In genomic region chr4:107096841-107097373, GRCm38 (mm10) we compare ENCODE assay signal across 17 mouse cellular contexts. TPM values are rescaled to one million over a fixed set of nuclear protein-coding genes. Genes with fewer than 3 reads are reported as not detected.
A peak's percentile ranks its signal among the peaks of the same experiment; 100 is the strongest.
DNase-seq lines count a peak whose midpoint lies in the region; ATAC-seq and TF ChIP-seq lines count a peak whose summit lies in the region.
"Had no signal": no experiment of that assay in that cellular context is flagged by ENCODE, and none has a peak within 500 bp of the region (broad histone marks: within the 10 kb centered on the region; RNA-seq: fewer than 3 reads in every experiment).

Gene Cdcp2, plus strand, starts transcription at chr4:107096891.

- no peaks in the 10 kb centered on the region for H3K27me3 ChIP-seq in forebrain, embryonic 13.5 days
- H3K27me3 ChIP-seq in forebrain, embryonic 11.5 days (ENCODE audit: control insufficient read depth, insufficient read depth, low read length) = no peaks in the 10 kb centered on the region
- H3K27me3 ChIP-seq in stomach, embryonic 14.5 days (ENCODE audit: control insufficient read depth, insufficient read depth, low read length) = no peaks in the 10 kb centered on the region
- H3K27me3 ChIP-seq in stomach, postnatal 0 days (ENCODE audit: control insufficient read depth, insufficient read depth, low read length) = no peaks in the 10 kb centered on the region
- H3K27me3 ChIP-seq in limb, embryonic 13.5 days = no peaks in the 10 kb centered on the region

- no peak within 1 kb of the TSS for H3K9ac ChIP-seq in forebrain, embryonic 13.5 days
- H3K9ac ChIP-seq in forebrain, embryonic 11.5 days (ENCODE audit: low read length) = no peak within 1 kb of the TSS
- 0 out of 2 replicates have a peak within 1 kb of the TSS, but pooled peaks have one; percentile 14 for H3K9ac ChIP-seq in stomach, embryonic 14.5 days (replicated peaks; ENCODE audit: low read depth, low read length)
- no peak within 1 kb of the TSS for H3K9ac ChIP-seq in stomach, postnatal 0 days (ENCODE audit: low read length)
- no peak within 1 kb of the TSS; the same call in 1 of the 2 replicates for H3K9ac ChIP-seq in limb, embryonic 13.5 days
- H3K9ac ChIP-seq: kidney, embryonic 15.5 days; liver, embryonic 15.5 days had no signal

- no peak within 1 kb of the TSS for H3K4me2 ChIP-seq in forebrain, embryonic 13.5 days
- H3K4me2 ChIP-seq in forebrain, embryonic 11.5 days (ENCODE audit: low read depth, low read length, severe bottlenecking) = no peak within 1 kb of the TSS
- no peak within 1 kb of the TSS for H3K4me2 ChIP-seq in stomach, embryonic 14.5 days (replicated peaks; ENCODE audit: low read depth, low read length)
- H3K4me2 ChIP-seq in stomach, postnatal 0 days (replicated peaks; ENCODE audit: low read depth) = no peak within 1 kb of the TSS
- peak within 1 kb of the TSS; percentile 23; the same call in 1 of the 2 replicates for H3K4me2 ChIP-seq in limb, embryonic 13.5 days (replicated peaks)
- H3K4me2 ChIP-seq: liver, embryonic 15.5 days had no signal

- no peak for TF ChIP-seq EP300 in stomach, postnatal 0 days (optimal IDR thresholded peaks at IDR 0.05)

- TF ChIP-seq CTCF in stomach, postnatal 0 days (IDR thresholded peaks at IDR 0.05; ENCODE audit: low read depth) = no peak

- 53% methylated on average over 16 of the region's 16 CpGs for WGBS in forebrain, embryonic 13.5 days
- WGBS in forebrain, embryonic 11.5 days = 60% methylated on average over 16 of the region's 16 CpGs
- WGBS in stomach, embryonic 14.5 days = 68% methylated on average over 16 of the region's 16 CpGs
- 79% methylated on average over 16 of the region's 16 CpGs for WGBS in stomach, postnatal 0 days
- 46% methylated on average over 16 of the region's 16 CpGs for WGBS in limb, embryonic 13.5 days

- H3K4me3 ChIP-seq in forebrain, embryonic 13.5 days = no peak within 1 kb of the TSS
- no peak within 1 kb of the TSS for H3K4me3 ChIP-seq in forebrain, embryonic 11.5 days (ENCODE audit: low read depth, low read length)
- H3K4me3 ChIP-seq in stomach, embryonic 14.5 days (ENCODE audit: low read depth, low read length) = no peak within 1 kb of the TSS
- no peak within 1 kb of the TSS for H3K4me3 ChIP-seq in stomach, postnatal 0 days (ENCODE audit: low read depth, low read length)
- H3K4me3 ChIP-seq in limb, embryonic 13.5 days = no peak within 1 kb of the TSS
- H3K4me3 ChIP-seq: erythroblast, embryonic 14.5 days; kidney, embryonic 15.5 days; liver, embryonic 15.5 days had no signal

- no peaks in the 10 kb centered on the region for H3K9me3 ChIP-seq in forebrain, embryonic 13.5 days (replicated peaks)
- no peaks in the 10 kb centered on the region for H3K9me3 ChIP-seq in forebrain, embryonic 11.5 days (ENCODE audit: control insufficient read depth, low read length)
- no peaks in the 10 kb centered on the region for H3K9me3 ChIP-seq in stomach, embryonic 14.5 days (ENCODE audit: control insufficient read depth, low read depth, low read length)
- H3K9me3 ChIP-seq in stomach, postnatal 0 days (ENCODE audit: control insufficient read depth, low read length) = no peaks in the 10 kb centered on the region
- no peaks in the 10 kb centered on the region for H3K9me3 ChIP-seq in limb, embryonic 13.5 days
- H3K9me3 ChIP-seq: kidney, embryonic 15.5 days; liver, embryonic 15.5 days had no signal

- H3K4me1 ChIP-seq in forebrain, embryonic 13.5 days = peaks cover 18% of the 10 kb centered on the region
- 0 out of 2 replicates have a peak, but pooled peaks cover 3% of the 10 kb centered on the region for H3K4me1 ChIP-seq in forebrain, embryonic 11.5 days (replicated peaks; ENCODE audit: control insufficient read depth, insufficient read depth, low read length)
- H3K4me1 ChIP-seq in stomach, embryonic 14.5 days (ENCODE audit: control insufficient read depth, insufficient read depth, low read length) = 0 out of 2 replicates have a peak, but pooled peaks cover 4% of the 10 kb centered on the region
- H3K4me1 ChIP-seq in stomach, postnatal 0 days (replicated peaks; ENCODE audit: control insufficient read depth, insufficient read depth) = no peaks in the 10 kb centered on the region
- peaks cover 39% of the 10 kb centered on the region for H3K4me1 ChIP-seq in limb, embryonic 13.5 days

- DNase-seq in forebrain, embryonic 11.5 days (ENCODE audit: low spot score) = no peak
- no peak for DNase-seq in stomach, postnatal 0 days (ENCODE audit: low spot score)
- DNase-seq in kidney, adult 18-20 months = no peak
- no peak for DNase-seq in c-Kit-positive CD71-positive TER-119-positive erythroid progenitor cells, embryonic 14.5 days (ENCODE audit: low spot score)
- DNase-seq in thymus, postnatal 14 days = no peak
- DNase-seq: adrenal gland, postnatal 14 days; cerebellum, adult 9-10 months; gastrocnemius, postnatal 36 days; lung, postnatal 4 days had no signal

- no peaks in the 10 kb centered on the region for H3K36me3 ChIP-seq in forebrain, embryonic 13.5 days (ENCODE audit: poor library complexity, severe bottlenecking)
- no peaks in the 10 kb centered on the region for H3K36me3 ChIP-seq in forebrain, embryonic 11.5 days (ENCODE audit: control insufficient read depth, insufficient read depth, low read length)
- H3K36me3 ChIP-seq in stomach, embryonic 14.5 days (ENCODE audit: control insufficient read depth, insufficient read depth, low read length) = no peaks in the 10 kb centered on the region
- no peaks in the 10 kb centered on the region for H3K36me3 ChIP-seq in stomach, postnatal 0 days (ENCODE audit: control insufficient read depth, insufficient read depth, low read length)
- H3K36me3 ChIP-seq in limb, embryonic 13.5 days = no peaks in the 10 kb centered on the region
- H3K36me3 ChIP-seq: kidney, embryonic 15.5 days; liver, embryonic 15.5 days had no signal

- ATAC-seq in forebrain, embryonic 13.5 days = no peak
- no peak for ATAC-seq in forebrain, embryonic 11.5 days (replicated peaks; ENCODE audit: low FRiP score)
- ATAC-seq in stomach, embryonic 14.5 days (ENCODE audit: insufficient number of reproducible peaks, insufficient read depth, low FRiP score, low read depth) = no peak
- no peak for ATAC-seq in stomach, postnatal 0 days (ENCODE audit: low FRiP score, low TSS enrichment)
- ATAC-seq in limb, embryonic 13.5 days (ENCODE audit: low FRiP score, low read depth) = no peak

- 0 out of 2 replicates have a peak within 1 kb of the TSS, but pooled peaks have one; percentile 33 for H3K27ac ChIP-seq in forebrain, embryonic 13.5 days
- H3K27ac ChIP-seq in forebrain, embryonic 11.5 days (ENCODE audit: low read depth, low read length) = no peak within 1 kb of the TSS
- no peak within 1 kb of the TSS for H3K27ac ChIP-seq in stomach, embryonic 14.5 days (ENCODE audit: low read length)
- no peak within 1 kb of the TSS for H3K27ac ChIP-seq in stomach, postnatal 0 days (replicated peaks)
- H3K27ac ChIP-seq in limb, embryonic 13.5 days = no peak within 1 kb of the TSS; the same call in 1 of the 2 replicates
- H3K27ac ChIP-seq: kidney, embryonic 15.5 days; liver, embryonic 15.5 days had no signal

RNA-seq across cellular contexts. Expression of gene Cdcp2, which starts in this region (rescaled TPM):
- not detected in 2 replicates for polyA plus RNA-seq in forebrain, embryonic 13.5 days (2015; fragmentation: Nextera tagmentation; extraction: Ambion mirVana)
- polyA plus RNA-seq in forebrain, embryonic 11.5 days (2014; fragmentation: Nextera tagmentation; extraction: Ambion mirVana) = 0.17 TPM in 1 of 2 replicates, not detected in the other
- polyA plus RNA-seq in stomach, embryonic 14.5 days (2014; fragmentation: Nextera tagmentation; extraction: Ambion mirVana) = not detected in 2 replicates
- polyA plus RNA-seq in stomach, postnatal 0 days (2015; fragmentation: Nextera tagmentation; extraction: Ambion mirVana) = not detected in 2 replicates
- 0.08 TPM in 1 of 2 replicates, not detected in the other for polyA plus RNA-seq in limb, embryonic 13.5 days (2015; fragmentation: Nextera tagmentation; extraction: Ambion mirVana)
- polyA plus RNA-seq: C2C12; heart, postnatal 0 days; liver, embryonic 15.5 days had no signal
